Mouse (Mus musculus) megakaryocyte, adult 5-6 weeks (primary cell): ENCODE measurements around the gene Emilin1. TPM values are rescaled to one million over a fixed set of nuclear protein-coding genes. Genes with fewer than 3 reads are reported as not detected.

Experiments used
- ATAC-seq: 2 replicates; pipeline ENCODE4 v1.8.0; 2016; ENCODE audit warnings: mild to moderate bottlenecking, inconsistent platforms; ENCODE audit not compliant: poor library complexity, severe bottlenecking
- total RNA-seq, 2 experiments: library from RNA; stranded (forward) in 1 of 2; stranded (reverse) in 1 of 2; fragments of 153-499, 151-499 nt in 1 of 2; fragments of 221-1000, 200-1000 nt in 1 of 2; gene quantifications; 2 replicates each; pipeline versions ENCODE4 v1.2.3 to v1.2.4; 2015 to 2017

Emilin1 gene
- total RNA-seq, 2 experiments from 2014 or later: 20.3 to 25.5 TPM

GRCm38 (mm10) chr5:30901860-30902259, 11.3 kb upstream of the Emilin1 start:
- no peak for ATAC-seq

GRCm38 (mm10) chr5:30907413-30908059, 5.7 kb upstream of the Emilin1 start, which contains the start of gene Ost4:
Gene Ost4 (minus strand): TSS chr5:30907788.
- ATAC-seq: peak; percentile 97

GRCm38 (mm10) chr5:30908426-30909299, 4.5 kb upstream of the Emilin1 start:
- no peak for ATAC-seq

- ATAC-seq: no peak
Observed at GRCm38 (mm10) chr5:30909300-30909659, 3.9 kb upstream of the Emilin1 start.

GRCm38 (mm10) chr5:30909863-30910262, 3.3 kb upstream of the Emilin1 start:
- no peak for ATAC-seq

- no peak for ATAC-seq
Observed at GRCm38 (mm10) chr5:30910481-30910880, 2.7 kb upstream of the Emilin1 start.

GRCm38 (mm10) chr5:30912156-30912555, 1.0 kb upstream of the Emilin1 start:
- no peak for ATAC-seq

- ATAC-seq: no peak
Observed at GRCm38 (mm10) chr5:30914101-30914635, 966 bp downstream of the Emilin1 start.

GRCm38 (mm10) chr5:30914849-30915248, 1.6 kb downstream of the Emilin1 start:
- no peak for ATAC-seq

- ATAC-seq: no peak
Observed at GRCm38 (mm10) chr5:30915456-30915855, 2.3 kb downstream of the Emilin1 start.

GRCm38 (mm10) chr5:30915974-30916433, 2.8 kb downstream of the Emilin1 start:
- peak; percentile 69 for ATAC-seq

GRCm38 (mm10) chr5:30916841-30917240, 3.6 kb downstream of the Emilin1 start:
- no peak for ATAC-seq

- ATAC-seq: no peak
Observed at GRCm38 (mm10) chr5:30917348-30917747, 4.1 kb downstream of the Emilin1 start.

GRCm38 (mm10) chr5:30917891-30918670, 4.9 kb downstream of the Emilin1 start:
- no peak for ATAC-seq

GRCm38 (mm10) chr5:30918691-30919090, 5.5 kb downstream of the Emilin1 start:
- ATAC-seq: no peak

GRCm38 (mm10) chr5:30919831-30920614, 6.8 kb downstream of the Emilin1 start:
- no peak for ATAC-seq

GRCm38 (mm10) chr5:30920621-30921020, 7.4 kb downstream of the Emilin1 start:
- ATAC-seq: no peak

GRCm38 (mm10) chr5:30921256-30922033, 8.2 kb downstream of the Emilin1 start, which contains the start of gene Khk:
Gene Khk (plus strand): TSS chr5:30921431.
- peak; percentile 86 for ATAC-seq

- ATAC-seq: no peak
Observed at GRCm38 (mm10) chr5:30922581-30923041, 9.4 kb downstream of the Emilin1 start.
